Mouse (Mus musculus) neural tube, embryonic 13.5 days (tissue): ENCODE data around the gene Phox2a. TPM values are rescaled to one million over a fixed set of nuclear protein-coding genes. Genes with fewer than 3 reads are reported as not detected.

ENCODE experiments used
- ATAC-seq: fragments of 200-750 bp; cut with Nextera tagmentation; 2 replicates; pipeline ENCODE4 v1.8.0; 2017; ENCODE audit warnings: low read depth, mild to moderate bottlenecking, moderate TSS enrichment, moderate library complexity
- H3K27ac ChIP-seq: fragments of 300-500 bp; sonication (generic); replicated peaks from 2 replicates; pipeline ENCODE4 v1.5.1; 2015; ENCODE audit warnings: moderate library complexity, mild to moderate bottlenecking, inconsistent platforms
- H3K27me3 ChIP-seq: fragments of 300-500 bp; sonication (generic); 2 replicates; pipeline ENCODE4 v1.6.1; 2015; ENCODE audit warnings: mild to moderate bottlenecking, inconsistent platforms
- H3K36me3 ChIP-seq: fragments of 300-500 bp; sonication (generic); 2 replicates; pipeline ENCODE4 v1.6.1; 2015; ENCODE audit warnings: mild to moderate bottlenecking, inconsistent platforms
- H3K4me1 ChIP-seq: fragments of 300-500 bp; sonication (generic); replicated peaks from 2 replicates; pipeline ENCODE4 v1.6.1; 2015; ENCODE audit warnings: inconsistent platforms
- H3K4me2 ChIP-seq: fragments of 300-500 bp; sonication (generic); 2 replicates; pipeline ENCODE4 v1.6.1; 2015; ENCODE audit warnings: inconsistent platforms, mild to moderate bottlenecking, moderate library complexity
- H3K4me3 ChIP-seq: fragments of 300-500 bp; sonication (generic); 2 replicates; pipeline ENCODE4 v1.5.1; 2015; ENCODE audit warnings: mild to moderate bottlenecking, inconsistent platforms
- H3K9ac ChIP-seq: fragments of 300-500 bp; sonication (generic); 2 replicates; pipeline ENCODE4 v1.6.1; 2015; ENCODE audit warnings: moderate library complexity, mild to moderate bottlenecking, inconsistent platforms
- H3K9me3 ChIP-seq: fragments of 300-500 bp; sonication (generic); 2 replicates; pipeline ENCODE4 v1.6.1; 2016; ENCODE audit warnings: inconsistent platforms
- WGBS: fragments of 180-500 bp; shearing (Covaris S2); methylation state at CpG from one replicate; pipeline ENCODE4 v1.1.7; 2015; 5-methylcytosine and 5-hydroxymethylcytosine counted together
- polyA plus RNA-seq: library from polyadenylated mRNA; unstranded; fragments of >200 nt; fragmentation: Nextera tagmentation; extraction: Ambion mirVana; gene quantifications from 2 replicates; pipeline ENCODE4 v1.2.1, GENCODE M21; 2015

Phox2a gene
- polyA plus RNA-seq, 1 experiment from 2014 or later = 2.3 TPM

- no peaks in the 10 kb centered on the region for H3K36me3 ChIP-seq
- no peak within 1 kb of the TSS for H3K4me3 ChIP-seq
- no peak within 1 kb of the TSS for H3K27ac ChIP-seq
- no peaks in the 10 kb centered on the region for H3K27me3 ChIP-seq
- ATAC-seq = no peak
- no peak within 1 kb of the TSS for H3K9ac ChIP-seq
- H3K4me1 ChIP-seq = no peaks in the 10 kb centered on the region
- H3K4me2 ChIP-seq = no peak within 1 kb of the TSS
- whole genome bisulfite sequencing = 23% methylated on average over 2 of the region's 2 CpGs
- H3K9me3 ChIP-seq = no peaks in the 10 kb centered on the region
Measured at GRCm38 (mm10) chr7:101870629-101871028, 52.5 kb downstream of the Phox2a start, which contains the start of gene Folr1. TSS of gene Folr1 (minus strand) at chr7:101870788.

- H3K27me3 ChIP-seq = no peaks in the 10 kb centered on the region
- no peak overlapping the region for H3K4me2 ChIP-seq
- ATAC-seq = no peak
- WGBS = 94% methylated on average over 3 of the region's 3 CpGs
- H3K9ac ChIP-seq = no peak overlapping the region
- H3K27ac ChIP-seq = no peak overlapping the region
- no peaks in the 10 kb centered on the region for H3K36me3 ChIP-seq
- no peaks in the 10 kb centered on the region for H3K9me3 ChIP-seq
- no peaks in the 10 kb centered on the region for H3K4me1 ChIP-seq
- no peak overlapping the region for H3K4me3 ChIP-seq
Measured at GRCm38 (mm10) chr7:101871296-101871695, 53.2 kb downstream of the Phox2a start.

Other genes starting within 250 kb of the Phox2a start
- gene Art2b, start 232.7 kb upstream of the Phox2a start, polyA plus RNA-seq = not detected in 2 replicates
- gene Clpb, start 154.7 kb upstream of the Phox2a start, polyA plus RNA-seq = 30.4 and 33.8 TPM in 2 replicates
- gene Inppl1, start 19.9 kb downstream of the Phox2a start, polyA plus RNA-seq = 17.4 and 22.2 TPM in 2 replicates
- 2.3 and 3.3 TPM in 2 replicates for gene Folr2, start 38.9 kb downstream of the Phox2a start, polyA plus RNA-seq
- gene Anapc15, start 45.4 kb downstream of the Phox2a start, polyA plus RNA-seq = 72.7 and 81.9 TPM in 2 replicates
- gene Folr1, start 52.5 kb downstream of the Phox2a start, polyA plus RNA-seq = 0.77 and 4.3 TPM in 2 replicates
- 134 and 139 TPM in 2 replicates for gene Lamtor1, start 87.6 kb downstream of the Phox2a start, polyA plus RNA-seq
- 0.25 and 0.54 TPM in 2 replicates for gene Tomt, start 88.0 kb downstream of the Phox2a start, polyA plus RNA-seq
- 6.6 and 8.3 TPM in 2 replicates for gene Lrrc51, start 115.6 kb downstream of the Phox2a start, polyA plus RNA-seq
- gene Numa1, start 115.8 kb downstream of the Phox2a start, polyA plus RNA-seq = 46.2 and 50.1 TPM in 2 replicates
- 3.7 and 4.6 TPM in 2 replicates for gene Il18bp, start 200.4 kb downstream of the Phox2a start, polyA plus RNA-seq
- gene Rnf121, start 247.2 kb downstream of the Phox2a start, polyA plus RNA-seq = 30.7 and 33.2 TPM in 2 replicates
- 22.0 and 27.1 TPM in 2 replicates for gene Xndc1, start 247.2 kb downstream of the Phox2a start, polyA plus RNA-seq
- gene Xntrpc, start 247.4 kb downstream of the Phox2a start, polyA plus RNA-seq = 1.9 and 2.5 TPM in 2 replicates